9 mouse cellular contexts compared by ENCODE assay signal in genomic region chr4:58722772-58723171, GRCm38 (mm10).
DNase-seq lines count a peak whose midpoint lies in the region; ATAC-seq and TF ChIP-seq lines count a peak whose summit lies in the region.
"Had no signal": no experiment of that assay in that cellular context is flagged by ENCODE, and none has a peak within 500 bp of the region (broad histone marks: within the 10 kb centered on the region; RNA-seq: fewer than 3 reads in every experiment).

No protein-coding gene starts in this region.

- no peaks in the 10 kb centered on the region for H3K36me3 ChIP-seq in limb, embryonic 14.5 days (ENCODE audit: control insufficient read depth, insufficient read depth, low read length)

- intact Hi-C loops in left cerebral cortex, postnatal 14 days (cut with DNase I): no loop called here

- peak; percentile 90 for ATAC-seq in limb, embryonic 14.5 days (ENCODE audit: low FRiP score, low read depth)

- H3K27ac ChIP-seq in limb, embryonic 14.5 days (replicated peaks; ENCODE audit: low read depth, low read length): peak overlapping the region; percentile 89

- no peak overlapping the region for H3K4me3 ChIP-seq in limb, embryonic 14.5 days (replicated peaks; ENCODE audit: low read length)
- H3K4me3 ChIP-seq: megakaryocyte, embryonic 14.5 days had no signal

- TF ChIP-seq POLR2A in limb, embryonic 14.5 days (IDR thresholded peaks at IDR 0.05; ENCODE audit: borderline replicate concordance, extremely low read depth, insufficient read depth, insufficient read length): no peak

- H3K27me3 ChIP-seq in limb, embryonic 14.5 days (ENCODE audit: control insufficient read depth, insufficient read depth, low read length): no peaks in the 10 kb centered on the region
- H3K27me3 ChIP-seq: megakaryocyte, embryonic 14.5 days had no signal

- H3K4me2 ChIP-seq in limb, embryonic 14.5 days (replicated peaks; ENCODE audit: low read depth, low read length, severe bottlenecking): peak overlapping the region; percentile 23; the same call in 1 of the 2 replicates

- peak; percentile 9 to 15 for DNase-seq in left cerebral cortex, postnatal 14 days (ENCODE audit: low spot score in 2 of 2)
- no peak for DNase-seq in left cerebral cortex, adult 11 months (ENCODE audit: low spot score)
- peak; percentile 21 for DNase-seq in cerebellum, adult 9-11 months
- DNase-seq in forelimb bud, embryonic 11.5 days (ENCODE audit: low read depth, low spot score): peak; percentile 92
- peak; percentile 76 for DNase-seq in limb, embryonic 14.5 days (ENCODE audit: low spot score)
- no peak for DNase-seq in adrenal gland, postnatal 36 days
- DNase-seq in thymus, postnatal 36 days: no peak
- DNase-seq in urinary bladder, postnatal 4 days (ENCODE audit: low spot score in 2 of 2): no peak

- 16% methylated on average over 9 of the region's 9 CpGs for WGBS in limb, embryonic 14.5 days

- H3K9ac ChIP-seq in limb, embryonic 14.5 days (ENCODE audit: low read depth, low read length, severe bottlenecking): no peak overlapping the region

- H3K9me3 ChIP-seq in limb, embryonic 14.5 days (ENCODE audit: control insufficient read depth, low read length): no peaks in the 10 kb centered on the region
- H3K9me3 ChIP-seq: megakaryocyte, embryonic 14.5 days had no signal

- peaks cover 37% of the 10 kb centered on the region for H3K4me1 ChIP-seq in limb, embryonic 14.5 days (ENCODE audit: control insufficient read depth, insufficient read depth, low read length)
- H3K4me1 ChIP-seq: megakaryocyte, embryonic 14.5 days had no signal

Comparison
In these comparisons a context has a peak if more than half of its experiments do, and no peak if none do; other contexts are left out.
1. DNase-seq: peak in left cerebral cortex, postnatal 14 days (2 of 2), cerebellum, adult 9-11 months (single experiment), forelimb bud, embryonic 11.5 days (single experiment) and limb, embryonic 14.5 days (single experiment); none in left cerebral cortex, adult 11 months (single experiment), adrenal gland, postnatal 36 days (0 of 2), thymus, postnatal 36 days (0 of 2) and urinary bladder, postnatal 4 days (0 of 2).